9 mouse cellular contexts compared by ENCODE assay signal in genomic region chr2:154173313-154173712, GRCm38 (mm10). TPM values are rescaled to one million over a fixed set of nuclear protein-coding genes. Genes with fewer than 3 reads are reported as not detected.
DNase-seq lines count a peak whose midpoint lies in the region; TF ChIP-seq lines count a peak whose summit lies in the region.
"Had no signal": no experiment of that assay in that cellular context is flagged by ENCODE, and none has a peak within 500 bp of the region (broad histone marks: within the 10 kb centered on the region; RNA-seq: fewer than 3 reads in every experiment).

No protein-coding gene starts in this region.

- H3K4me3 ChIP-seq in left cerebral cortex, adult 2 months, result no peak overlapping the region
- H3K4me3 ChIP-seq: limb, embryonic 15.5 days had no signal

- intact Hi-C loops in left cerebral cortex, adult 2 months (cut with DNase I), result loop anchor here (1.0 kb wide), 1 partner anchor 127 kb away; no protein-coding TSS in a partner anchor

- TF ChIP-seq CTCF in left cerebral cortex, adult 2 months (IDR thresholded peaks at IDR 0.05), result peak; percentile 75

- H3K27ac ChIP-seq in left cerebral cortex, adult 2 months, result no peak overlapping the region
- H3K27ac ChIP-seq: limb, embryonic 15.5 days had no signal

- peak; percentile 55 to 70 for DNase-seq in cerebellum, postnatal 10 days
- no peak for DNase-seq in cerebellum, adult 9-11 months
- peak; percentile 20 to 30 for DNase-seq in left cerebral cortex, adult 2 months (ENCODE audit: extremely low spot score in 1 of 2, low spot score in 2 of 2)
- no peak for DNase-seq in left cerebral cortex, adult 8-10 months (ENCODE audit: low spot score in 2 of 2)
- peak; percentile 65 for DNase-seq in brain, adult 2 months (ENCODE audit: low read depth, low spot score)
- peak; percentile 25 to 60 for DNase-seq in layer of hippocampus, adult 18-20 months (ENCODE audit: low spot score in 2 of 2)
- DNase-seq in retina, postnatal 1 day, result peak; percentile 54
- no peak for DNase-seq in adrenal gland, postnatal 4 days (ENCODE audit: low spot score in 2 of 2)

RNA-seq across cellular contexts. Expression of gene Bpifa5, which starts 10.9 kb away (rescaled TPM):
- not detected for total RNA-seq in left cerebral cortex, adult 2 months (2021)
- total RNA-seq in left cerebral cortex, adult 8-10 months (2022), result not detected
- not detected for total RNA-seq in layer of hippocampus, adult 18-20 months (2021)
- not detected for total RNA-seq in adrenal gland, postnatal 4 days (2021)

RNA-seq across cellular contexts. Expression of gene Bpifb1, which starts 17.3 kb away (rescaled TPM):
- under 1 TPM in 1 of 2 experiments, not detected in 1; 0.50 TPM for total RNA-seq in left cerebral cortex, adult 2 months (2021)
- total RNA-seq in left cerebral cortex, adult 8-10 months (2022), result under 1 TPM in 3 of 4 experiments, not detected in 1; 0.22 to 0.36 (median 0.23) TPM
- total RNA-seq in layer of hippocampus, adult 18-20 months (2021), result under 1 TPM; 0.12 to 0.15 TPM
- under 1 TPM; 0.11 to 0.25 TPM for total RNA-seq in adrenal gland, postnatal 4 days (2021)

RNA-seq across cellular contexts. Expression of gene Bpifa1, which starts 30.6 kb away (rescaled TPM):
- total RNA-seq in left cerebral cortex, adult 2 months (2021), result not detected
- not detected for total RNA-seq in left cerebral cortex, adult 8-10 months (2022)
- total RNA-seq in layer of hippocampus, adult 18-20 months (2021), result not detected
- total RNA-seq in adrenal gland, postnatal 4 days (2021), result not detected

RNA-seq across cellular contexts. Expression of gene Bpifa3, which starts 43.2 kb away (rescaled TPM):
- total RNA-seq in left cerebral cortex, adult 2 months (2021), result not detected
- total RNA-seq in left cerebral cortex, adult 8-10 months (2022), result not detected
- total RNA-seq in layer of hippocampus, adult 18-20 months (2021), result not detected
- not detected for total RNA-seq in adrenal gland, postnatal 4 days (2021)

RNA-seq across cellular contexts. Expression of gene Bpifb5, which starts 50.2 kb away (rescaled TPM):
- total RNA-seq in left cerebral cortex, adult 2 months (2021), result not detected
- total RNA-seq in left cerebral cortex, adult 8-10 months (2022), result not detected
- total RNA-seq in layer of hippocampus, adult 18-20 months (2021), result not detected
- total RNA-seq in adrenal gland, postnatal 4 days (2021), result not detected

Comparison
In these comparisons a context has a peak if more than half of its experiments do, and no peak if none do; other contexts are left out.
1. DNase-seq: peak in cerebellum, postnatal 10 days (2 of 2), left cerebral cortex, adult 2 months (2 of 2), brain, adult 2 months (single experiment), layer of hippocampus, adult 18-20 months (2 of 2) and retina, postnatal 1 day (single experiment); none in cerebellum, adult 9-11 months (single experiment), left cerebral cortex, adult 8-10 months (0 of 2) and adrenal gland, postnatal 4 days (0 of 2).